Mouse (Mus musculus): ENCODE measurements around the gene Runx1. TPM values are rescaled to one million over a fixed set of nuclear protein-coding genes. Genes with fewer than 3 reads are reported as not detected.
A peak's percentile ranks its signal among the peaks of the same experiment; 100 is the strongest.

Gene Runx1
- polyA plus RNA-seq, 2 experiments = 3.0 to 4.4 TPM

- peak overlapping the region; percentile 72 for H3K4me2 ChIP-seq (ENCODE audit: low read depth)
- no peaks in the 10 kb centered on the region; the same call in 1 of the 2 replicates for H3K36me3 ChIP-seq (replicated peaks; ENCODE audit: control insufficient read depth, insufficient read depth, low read depth)
- peaks cover 43 to 62% of the 10 kb centered on the region in 2 experiments for H3K4me1 ChIP-seq (replicated peaks; ENCODE audit: control insufficient read depth in 2 of 2, insufficient read depth in 2 of 2, low read length in 1 of 2)
- peak overlapping the region; percentile 77 for H3K27ac ChIP-seq
- no peak for DNase-seq (ENCODE audit: low read depth in 3 of 3, low spot score in 3 of 3)
- H3K4me3 ChIP-seq (ENCODE audit: insufficient read depth in 1 of 2, low read depth in 2 of 2, low read length in 2 of 2) = peak overlapping the region in 1 of 2 experiments; percentile 35; a peak in 1 of 4 replicates
- no peaks in the 10 kb centered on the region for H3K27me3 ChIP-seq (ENCODE audit: control insufficient read depth, insufficient read depth, low read length)
- H3K9ac ChIP-seq (replicated peaks) = peak overlapping the region; percentile 53
- no peaks in the 10 kb centered on the region for H3K9me3 ChIP-seq (ENCODE audit: control insufficient read depth, low read length)
- TF ChIP-seq EP300 (IDR thresholded peaks at IDR 0.05; ENCODE audit: low read depth) (no peak), CTCF (IDR thresholded peaks at IDR 0.05; ENCODE audit: low read depth) (no peak)
- WGBS (ENCODE audit: insufficient replicate concordance) = 9% methylated on average over 5 of the region's 5 CpGs
- ATAC-seq (ENCODE audit: insufficient read depth) = no peak
Observed at GRCm38 (mm10) chr16:92800845-92801244, 25.1 kb downstream of the Runx1 start.

DNA sequence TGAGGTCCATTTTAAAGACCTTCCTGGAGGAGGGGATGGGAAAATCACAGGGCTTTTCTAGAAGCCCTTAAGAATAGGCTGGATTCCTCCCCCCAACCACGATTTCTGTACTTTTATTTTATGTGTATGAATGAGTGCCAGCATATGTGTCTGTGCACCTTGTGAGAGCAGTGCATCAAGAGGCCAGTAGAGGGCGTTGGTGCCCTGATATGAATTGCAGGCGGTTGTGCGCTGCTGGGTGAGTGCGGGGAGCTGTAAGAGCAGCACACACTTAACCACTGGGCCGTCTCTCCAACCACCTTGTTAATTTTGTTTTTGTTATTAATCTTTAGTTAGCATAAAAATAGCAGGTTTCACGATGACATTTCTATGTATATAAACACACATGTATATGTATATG lies 26.0 kb downstream of the Runx1 start:
- WGBS (ENCODE audit: insufficient replicate concordance) = 82% methylated on average over 7 of the region's 7 CpGs
- Histone ChIP-seq H3K4me1 (replicated peaks; ENCODE audit: control insufficient read depth in 2 of 2, insufficient read depth in 2 of 2, low read length in 1 of 2) (peaks cover 34 to 63% of the 10 kb centered on the region in 2 experiments), H3K27ac (no peak overlapping the region), H3K27me3 (ENCODE audit: control insufficient read depth, insufficient read depth, low read length) (no peaks in the 10 kb centered on the region), H3K4me3 (ENCODE audit: insufficient read depth in 1 of 2, low read depth in 2 of 2, low read length in 2 of 2) (no peak overlapping the region), H3K36me3 (replicated peaks; ENCODE audit: control insufficient read depth, insufficient read depth, low read depth) (no peaks in the 10 kb centered on the region; the same call in 1 of the 2 replicates), H3K4me2 (ENCODE audit: low read depth) (no peak overlapping the region), H3K9me3 (ENCODE audit: control insufficient read depth, low read length) (no peaks in the 10 kb centered on the region), H3K9ac (replicated peaks) (no peak overlapping the region)
- DNase-seq (ENCODE audit: low read depth in 3 of 3, low spot score in 3 of 3) (no peak), ATAC-seq (ENCODE audit: insufficient read depth) (no peak)
- TF ChIP-seq EP300 (IDR thresholded peaks at IDR 0.05; ENCODE audit: low read depth) (no peak), CTCF (IDR thresholded peaks at IDR 0.05; ENCODE audit: low read depth) (peak; percentile 70)

DNA sequence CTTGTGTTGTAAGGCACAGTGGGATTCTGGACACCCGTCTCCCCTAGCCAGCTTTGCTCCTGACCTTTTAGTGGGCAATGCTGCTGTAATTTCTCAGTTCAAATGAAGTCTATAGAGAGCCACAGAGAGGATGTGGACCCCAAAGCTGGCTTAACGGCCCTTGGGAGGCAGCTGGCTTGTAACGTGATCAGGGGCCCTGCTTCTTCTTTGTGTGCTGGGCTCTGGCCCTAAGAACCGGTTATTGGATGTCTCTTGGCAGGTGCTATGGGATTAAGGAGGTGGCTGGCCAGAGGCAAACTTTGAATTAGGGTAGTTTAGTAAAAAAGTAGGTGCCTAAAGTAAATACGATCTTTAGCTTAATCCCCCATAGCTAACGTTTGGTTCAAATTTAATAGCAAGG lies 31.8 kb downstream of the Runx1 start:
- no peak overlapping the region for H3K27ac ChIP-seq
- no peak overlapping the region for H3K4me2 ChIP-seq (ENCODE audit: low read depth)
- H3K4me1 ChIP-seq (replicated peaks; ENCODE audit: control insufficient read depth in 2 of 2, insufficient read depth in 2 of 2, low read length in 1 of 2) = peaks cover 10 to 41% of the 10 kb centered on the region in 2 experiments
- 55% methylated on average over 6 of the region's 6 CpGs for WGBS (ENCODE audit: insufficient replicate concordance)
- H3K9ac ChIP-seq (replicated peaks) = no peak overlapping the region
- no peaks in the 10 kb centered on the region for H3K27me3 ChIP-seq (ENCODE audit: control insufficient read depth, insufficient read depth, low read length)
- ATAC-seq (ENCODE audit: insufficient read depth) = no peak
- no peak for TF ChIP-seq CTCF (IDR thresholded peaks at IDR 0.05; ENCODE audit: low read depth)
- TF ChIP-seq EP300 (IDR thresholded peaks at IDR 0.05; ENCODE audit: low read depth) = no peak
- no peak overlapping the region for H3K4me3 ChIP-seq (ENCODE audit: insufficient read depth in 1 of 2, low read depth in 2 of 2, low read length in 2 of 2)
- H3K36me3 ChIP-seq (replicated peaks; ENCODE audit: control insufficient read depth, insufficient read depth, low read depth) = no peaks in the 10 kb centered on the region
- no peak for DNase-seq (ENCODE audit: low read depth in 3 of 3, low spot score in 3 of 3)
- H3K9me3 ChIP-seq (ENCODE audit: control insufficient read depth, low read length) = no peaks in the 10 kb centered on the region

DNA sequence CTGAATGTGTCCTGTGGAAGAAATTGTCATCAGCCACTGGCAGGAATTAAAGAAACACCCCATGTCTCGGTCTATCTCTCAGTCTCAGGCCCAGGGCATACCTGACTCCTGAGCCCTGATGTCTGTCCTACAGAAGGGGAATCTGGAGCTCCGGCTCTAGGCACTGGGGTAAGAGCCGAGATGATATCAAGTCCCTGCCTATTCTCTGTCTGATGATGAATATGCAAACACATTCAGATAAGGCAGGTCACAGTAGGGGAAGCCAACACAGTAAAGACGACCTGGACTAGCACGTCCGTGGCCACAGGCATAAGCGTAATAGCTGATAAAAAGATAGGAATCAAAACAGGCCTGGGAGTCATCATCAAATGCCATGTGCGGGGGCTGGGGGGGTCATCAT lies 32.2 kb downstream of the Runx1 start:
- H3K36me3 ChIP-seq (replicated peaks; ENCODE audit: control insufficient read depth, insufficient read depth, low read depth) = no peaks in the 10 kb centered on the region
- peaks cover 10 to 41% of the 10 kb centered on the region in 2 experiments for H3K4me1 ChIP-seq (replicated peaks; ENCODE audit: control insufficient read depth in 2 of 2, insufficient read depth in 2 of 2, low read length in 1 of 2)
- H3K9me3 ChIP-seq (ENCODE audit: control insufficient read depth, low read length) = no peaks in the 10 kb centered on the region
- no peaks in the 10 kb centered on the region for H3K27me3 ChIP-seq (ENCODE audit: control insufficient read depth, insufficient read depth, low read length)
- TF ChIP-seq CTCF (IDR thresholded peaks at IDR 0.05; ENCODE audit: low read depth) = no peak
- no peak for TF ChIP-seq EP300 (IDR thresholded peaks at IDR 0.05; ENCODE audit: low read depth)
- no peak overlapping the region for H3K9ac ChIP-seq (replicated peaks)
- ATAC-seq (ENCODE audit: insufficient read depth) (peak; percentile 21; the same call in 1 of the 2 replicates), DNase-seq (ENCODE audit: low read depth in 3 of 3, low spot score in 3 of 3) (no peak)
- no peak overlapping the region for H3K4me2 ChIP-seq (ENCODE audit: low read depth)
- WGBS (ENCODE audit: insufficient replicate concordance) = 21% methylated on average over 8 of the region's 8 CpGs
- no peak overlapping the region for H3K4me3 ChIP-seq (ENCODE audit: insufficient read depth in 1 of 2, low read depth in 2 of 2, low read length in 2 of 2)
- no peak overlapping the region for H3K27ac ChIP-seq

GRCm38 (mm10) chr16:92792905-92793304 lies 33.0 kb downstream of the Runx1 start:
- ATAC-seq (ENCODE audit: insufficient read depth) = peak; percentile 60; the same call in 1 of the 2 replicates
- H3K4me1 ChIP-seq (replicated peaks; ENCODE audit: control insufficient read depth in 2 of 2, insufficient read depth in 2 of 2, low read length in 1 of 2) = peaks cover 10 to 38% of the 10 kb centered on the region in 2 experiments
- no peak overlapping the region for H3K27ac ChIP-seq
- H3K36me3 ChIP-seq (replicated peaks; ENCODE audit: control insufficient read depth, insufficient read depth, low read depth) = no peaks in the 10 kb centered on the region
- TF ChIP-seq EP300 (IDR thresholded peaks at IDR 0.05; ENCODE audit: low read depth) (no peak), CTCF (IDR thresholded peaks at IDR 0.05; ENCODE audit: low read depth) (no peak)
- no peak overlapping the region for H3K4me3 ChIP-seq (ENCODE audit: insufficient read depth in 1 of 2, low read depth in 2 of 2, low read length in 2 of 2)
- H3K4me2 ChIP-seq (ENCODE audit: low read depth) = no peak overlapping the region
- H3K27me3 ChIP-seq (ENCODE audit: control insufficient read depth, insufficient read depth, low read length) = no peaks in the 10 kb centered on the region
- no peak for DNase-seq (ENCODE audit: low read depth in 3 of 3, low spot score in 3 of 3)
- 22% methylated on average over 4 of the region's 4 CpGs for WGBS (ENCODE audit: insufficient replicate concordance)
- no peak overlapping the region for H3K9ac ChIP-seq (replicated peaks)
- no peaks in the 10 kb centered on the region for H3K9me3 ChIP-seq (ENCODE audit: control insufficient read depth, low read length)

All from liver, embryonic 14.5 days (tissue).